Mouse (Mus musculus) ES-E14 (cell line): ENCODE data around the gene Ccdc69.

Experiments used
- CHD2 ChIP-seq: IDR thresholded peaks from 2 replicates; pipeline ENCODE4 v1.6.1; 2014; ENCODE audit warnings: mild to moderate bottlenecking, low read depth, low read length, inconsistent platforms
- HCFC1 ChIP-seq: IDR thresholded peaks from 2 replicates; pipeline ENCODE4 v1.6.1; 2012; ENCODE audit warnings: low read length, inconsistent platforms, borderline replicate concordance; ENCODE audit not compliant: insufficient read depth
- ZC3H11A ChIP-seq: IDR thresholded peaks from 2 replicates; pipeline ENCODE4 v1.6.1; 2012; ENCODE audit warnings: low read depth, mild to moderate bottlenecking, inconsistent platforms, low read length, borderline replicate concordance

DNA sequence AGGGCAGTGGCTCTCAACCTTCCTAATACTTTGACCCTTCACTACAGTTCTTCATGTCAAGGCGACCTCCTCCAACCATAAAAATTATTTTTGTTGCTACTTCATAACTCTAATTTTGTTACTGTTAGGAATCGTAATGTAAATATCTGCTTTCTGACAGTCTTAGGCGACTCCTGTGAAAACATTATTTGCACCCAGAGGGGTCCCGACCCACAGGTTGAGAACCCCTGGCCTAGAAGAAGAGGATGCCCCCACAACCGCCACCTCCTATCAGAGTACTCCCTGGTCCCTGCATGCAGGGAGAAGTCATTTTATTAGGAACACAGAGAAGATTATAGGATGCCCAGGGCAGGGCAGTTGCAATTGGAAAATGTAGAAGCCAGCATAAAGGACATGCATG is 6.6 kb downstream of the Ccdc69 start:
- TF ChIP-seq HCFC1, result no peak
- no peak for TF ChIP-seq ZC3H11A
- TF ChIP-seq CHD2, result peak; percentile 91
